Mouse (Mus musculus) 3T3-L1 (cell line): ENCODE results near the gene Tmc4.
A peak's percentile ranks its signal among the peaks of the same experiment; 100 is the strongest.
"Not testable (repeated sequence)": the region's sequence is repeated elsewhere in the genome, so short reads cannot be mapped to it uniquely, and the experiment has no call there.

Experiments
- DNase-seq: peaks from one replicate; pipeline ENCODE4 v3.0.0-alpha.2; 2015; ENCODE audit warnings: low read depth, low spot score

Tmc4 gene

GRCm38 (mm10) chr7:3677342-3677741, at the start of gene Tmc4:
TSS of gene Tmc4 (minus strand) at chr7:3677553.
- no peak for DNase-seq

DNA sequence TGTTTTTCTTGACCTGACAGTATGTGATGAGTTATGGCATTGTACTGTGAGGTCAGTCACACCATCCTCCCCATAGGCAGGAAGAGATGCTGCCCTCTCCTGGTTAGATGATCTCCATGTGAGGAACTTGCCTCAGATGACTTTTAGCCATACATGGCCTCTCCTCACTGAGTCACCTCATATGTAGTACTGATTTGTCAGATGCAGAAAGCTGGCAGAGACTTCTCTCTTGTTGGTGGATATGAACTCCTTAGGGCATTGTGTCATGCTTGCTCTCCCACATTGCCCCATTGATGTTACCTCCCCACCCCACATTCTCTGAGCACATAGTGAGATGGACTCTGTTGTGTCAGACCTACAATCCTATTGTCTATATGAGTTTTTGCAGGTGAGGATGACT, 48.1 kb upstream of the Tmc4 start:
- DNase-seq, result not testable (repeated sequence)

DNA sequence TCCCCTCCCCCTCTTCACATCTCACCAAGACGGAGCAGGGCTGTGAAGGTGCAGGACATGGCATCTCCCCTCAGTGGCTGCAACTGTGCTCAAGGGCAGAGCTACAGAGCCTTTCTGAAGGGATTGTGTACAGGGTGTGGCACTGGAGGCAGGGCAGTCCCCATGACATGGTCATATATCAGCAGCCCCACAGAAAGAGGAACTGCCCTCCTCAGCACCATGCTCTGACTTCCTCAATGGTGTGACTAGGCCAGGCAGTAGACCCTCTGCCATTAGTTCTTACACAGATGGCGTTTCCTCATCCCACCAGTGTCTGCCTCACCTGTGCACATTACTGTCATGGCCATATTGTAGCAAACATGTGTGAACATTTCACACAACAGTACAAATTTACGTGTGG, 42.9 kb upstream of the Tmc4 start, which contains the start of gene Pirb:
Gene Pirb (minus strand): TSS at position 124 of the 400 bp plus-strand sequence.
- not testable (repeated sequence) for DNase-seq

GRCm38 (mm10) chr7:3715249-3715648, 37.9 kb upstream of the Tmc4 start:
- no peak for DNase-seq

GRCm38 (mm10) chr7:3712264-3712942, 35.0 kb upstream of the Tmc4 start:
- no peak for DNase-seq

- no peak for DNase-seq
Observed at GRCm38 (mm10) chr7:3709000-3709399, 31.6 kb upstream of the Tmc4 start.

GRCm38 (mm10) chr7:3708447-3708980, 31.2 kb upstream of the Tmc4 start:
- DNase-seq, result peak; percentile 10

- DNase-seq, result peak; percentile 16
Observed at GRCm38 (mm10) chr7:3707568-3708413, 30.4 kb upstream of the Tmc4 start.

- peak; percentile 15 for DNase-seq
Observed at GRCm38 (mm10) chr7:3707027-3707426, 29.7 kb upstream of the Tmc4 start.

DNA sequence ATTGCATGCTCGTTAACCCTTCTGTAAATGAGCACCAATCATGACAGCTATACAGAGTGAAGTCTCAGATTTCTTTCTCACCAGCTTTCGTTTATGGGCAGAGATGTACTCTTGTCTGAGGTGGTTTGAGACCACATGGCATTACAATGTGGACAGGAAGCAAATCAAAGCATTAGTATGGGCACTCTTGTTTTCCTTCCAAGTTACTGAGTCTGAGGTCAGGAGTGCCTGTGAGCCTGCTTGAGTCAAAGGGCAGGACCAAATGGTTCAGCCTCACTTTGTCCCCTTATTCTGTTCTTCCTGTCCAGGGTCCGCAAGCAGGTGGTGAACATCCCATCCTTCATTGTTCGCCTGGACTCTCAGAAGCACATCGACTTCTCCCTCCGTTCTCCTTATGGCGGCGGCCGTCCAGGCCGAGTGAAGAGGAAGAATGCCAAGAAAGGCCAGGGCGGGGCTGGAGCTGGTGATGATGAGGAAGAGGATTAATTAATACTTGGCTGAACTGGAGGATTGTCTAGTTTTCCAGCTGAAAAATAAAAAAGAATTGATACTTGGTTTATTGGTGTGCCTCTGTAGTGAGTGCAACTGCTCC, 29.1 kb upstream of the Tmc4 start:
- DNase-seq, result peak; percentile 23

GRCm38 (mm10) chr7:3705911-3706310, 28.6 kb upstream of the Tmc4 start:
- no peak for DNase-seq

DNA sequence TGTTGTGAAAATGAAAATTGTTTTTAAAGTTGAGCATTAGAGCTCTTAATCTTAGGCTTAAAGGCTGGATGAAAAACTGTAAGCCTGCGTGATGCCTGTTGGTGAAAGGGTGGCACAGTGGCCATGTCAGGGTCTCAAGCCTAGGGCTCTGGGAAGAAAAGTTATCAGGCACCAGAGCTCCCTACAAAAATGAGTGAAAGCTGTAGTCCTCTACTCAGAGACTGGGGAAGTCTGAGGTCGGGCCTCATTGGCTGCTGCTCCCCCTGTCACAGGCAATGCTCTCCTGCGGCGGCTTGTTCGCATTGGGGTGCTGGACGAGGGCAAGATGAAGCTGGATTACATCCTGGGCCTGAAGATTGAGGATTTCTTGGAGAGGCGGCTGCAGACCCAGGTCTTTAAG, 28.1 kb upstream of the Tmc4 start:
- DNase-seq, result not testable (repeated sequence)

- DNase-seq, result no peak
Observed at GRCm38 (mm10) chr7:3704475-3704874, 27.1 kb upstream of the Tmc4 start.

- DNase-seq, result peak; percentile 96
Observed at GRCm38 (mm10) chr7:3703879-3704441, 26.6 kb upstream of the Tmc4 start, which contains the start of gene Rps9. TSS of gene Rps9 (plus strand) at chr7:3703993.

DNA sequence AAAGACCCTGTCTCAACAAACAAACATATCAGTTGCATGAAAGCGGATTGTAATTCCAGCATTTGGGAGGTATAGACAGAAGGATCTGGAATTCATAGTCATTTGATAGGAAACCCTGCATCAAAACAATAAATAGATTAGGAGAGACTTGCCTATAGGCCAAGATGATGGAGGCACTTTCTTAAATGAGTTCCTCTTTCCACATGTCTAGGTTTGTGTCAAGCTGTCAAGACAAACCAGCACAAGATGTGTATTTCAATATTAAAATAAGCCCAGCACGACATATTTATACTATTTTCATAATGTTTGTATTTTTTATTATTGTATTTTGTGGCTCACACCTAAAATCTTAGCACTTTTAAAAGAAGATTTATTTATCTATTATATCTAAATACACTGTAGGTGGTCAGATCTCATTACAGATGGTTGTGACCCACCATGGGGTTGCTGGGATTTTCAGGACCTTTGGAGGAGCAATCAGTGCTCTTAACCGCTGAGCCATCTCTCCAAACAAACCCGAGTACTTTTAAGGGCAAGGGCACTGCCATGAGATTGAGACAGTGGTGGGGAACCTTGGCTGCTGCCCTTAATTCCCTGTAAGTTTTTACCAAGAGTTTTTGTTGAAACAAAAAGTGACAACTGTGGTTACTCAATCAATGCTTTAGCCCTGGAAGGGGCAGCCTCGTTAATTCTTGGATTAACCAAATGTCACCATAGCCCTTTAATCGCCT, 26.0 kb upstream of the Tmc4 start:
- no peak for DNase-seq

- no peak for DNase-seq
Observed at GRCm38 (mm10) chr7:3698471-3698870, 21.1 kb upstream of the Tmc4 start.

DNA sequence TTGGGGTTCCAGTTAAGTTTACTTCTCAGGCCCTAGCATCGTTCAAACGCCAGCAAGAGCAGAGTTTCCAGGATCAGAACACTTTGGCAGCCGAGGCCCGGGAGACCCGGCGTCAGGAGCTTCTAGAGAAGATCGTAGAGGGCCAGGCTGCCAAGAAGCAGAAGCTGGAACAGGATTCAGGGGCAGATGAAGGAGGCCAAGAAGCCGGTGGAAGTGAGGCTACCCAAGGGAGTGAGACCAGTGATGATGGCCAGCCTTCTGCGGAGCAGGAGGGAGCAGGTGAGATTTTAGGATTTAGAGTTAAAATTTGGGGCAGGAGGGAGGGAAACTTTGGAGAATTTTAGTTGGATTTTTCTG, 17.6 kb upstream of the Tmc4 start:
- DNase-seq, result peak; percentile 30

DNA sequence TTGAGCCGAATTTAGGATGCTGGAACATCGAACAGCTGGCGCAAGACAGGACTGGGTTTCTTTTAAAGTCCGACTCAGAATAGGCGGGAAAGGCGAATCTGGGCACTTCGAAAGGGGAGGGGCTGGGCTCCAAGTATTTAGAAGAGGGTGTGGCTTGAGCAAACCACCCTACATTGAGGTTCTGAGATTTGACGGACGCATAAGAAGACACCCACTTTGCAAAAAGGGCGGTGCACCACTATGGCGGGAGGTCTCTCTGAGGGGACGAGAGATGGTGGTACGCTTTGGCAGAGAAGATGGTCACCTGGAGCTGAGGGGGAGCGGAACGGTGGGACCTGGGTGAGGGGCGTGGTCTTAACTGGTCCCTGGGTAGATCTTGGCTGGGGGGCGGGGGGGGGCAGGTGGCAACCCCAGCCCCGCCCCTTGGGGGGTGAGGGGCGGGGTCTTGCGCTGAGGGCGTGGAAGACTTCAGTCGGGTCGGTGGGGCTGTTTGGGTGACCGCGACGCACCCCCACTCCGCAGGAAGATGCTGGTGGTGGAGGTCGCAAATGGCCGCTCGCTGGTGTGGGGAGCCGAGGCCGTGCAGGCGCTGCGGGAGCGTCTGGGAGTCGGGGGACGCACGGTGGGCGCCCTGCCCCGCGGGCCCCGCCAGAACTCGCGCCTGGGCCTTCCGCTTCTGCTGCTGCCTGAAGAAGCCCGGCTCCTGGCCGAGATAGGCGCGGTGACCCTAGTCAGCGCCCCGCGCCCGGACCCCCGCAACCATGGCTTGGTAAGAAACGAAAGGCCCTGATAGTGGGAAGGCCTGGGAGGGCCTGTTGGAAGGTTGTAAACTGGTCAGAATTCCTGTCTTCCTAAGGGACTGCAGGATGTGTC, 17.0 kb upstream of the Tmc4 start:
- DNase-seq, result peak; percentile 94

GRCm38 (mm10) chr7:3693809-3694075, 16.4 kb upstream of the Tmc4 start:
- no peak for DNase-seq

GRCm38 (mm10) chr7:3692987-3693808, 15.8 kb upstream of the Tmc4 start, which contains the start of gene Mboat7:
TSS of gene Mboat7 (minus strand) at chr7:3693523.
- peak; percentile 96 for DNase-seq
